Mouse (Mus musculus) ES-Bruce4 (cell line): Measurements from ENCODE around the gene Xirp1.

ENCODE experiments used
- CTCF ChIP-seq: IDR thresholded peaks from one replicate; pipeline ENCODE4 v1.8.1; 2011; ENCODE audit warnings: low read depth, low read length
- POLR2A ChIP-seq: IDR thresholded peaks from one replicate; pipeline ENCODE4 v1.8.1; 2011; ENCODE audit warnings: low read length; ENCODE audit not compliant: insufficient read depth

- TF ChIP-seq POLR2A (no peak), CTCF (no peak)
These were observed 10.1 kb downstream of the Xirp1 start for GRCm38 (mm10) chr9:120013251-120013820.
